Mouse (Mus musculus) frontal cortex, postnatal 14 days (tissue): Measurements from ENCODE around the gene Ccdc177.

Experiments used
- DNase-seq, 2 experiments: peaks; one replicate each; pipeline ENCODE4 v3.0.0; 2022; ENCODE audit warnings: low spot score in 2 of 2

Gene Ccdc177

DNA sequence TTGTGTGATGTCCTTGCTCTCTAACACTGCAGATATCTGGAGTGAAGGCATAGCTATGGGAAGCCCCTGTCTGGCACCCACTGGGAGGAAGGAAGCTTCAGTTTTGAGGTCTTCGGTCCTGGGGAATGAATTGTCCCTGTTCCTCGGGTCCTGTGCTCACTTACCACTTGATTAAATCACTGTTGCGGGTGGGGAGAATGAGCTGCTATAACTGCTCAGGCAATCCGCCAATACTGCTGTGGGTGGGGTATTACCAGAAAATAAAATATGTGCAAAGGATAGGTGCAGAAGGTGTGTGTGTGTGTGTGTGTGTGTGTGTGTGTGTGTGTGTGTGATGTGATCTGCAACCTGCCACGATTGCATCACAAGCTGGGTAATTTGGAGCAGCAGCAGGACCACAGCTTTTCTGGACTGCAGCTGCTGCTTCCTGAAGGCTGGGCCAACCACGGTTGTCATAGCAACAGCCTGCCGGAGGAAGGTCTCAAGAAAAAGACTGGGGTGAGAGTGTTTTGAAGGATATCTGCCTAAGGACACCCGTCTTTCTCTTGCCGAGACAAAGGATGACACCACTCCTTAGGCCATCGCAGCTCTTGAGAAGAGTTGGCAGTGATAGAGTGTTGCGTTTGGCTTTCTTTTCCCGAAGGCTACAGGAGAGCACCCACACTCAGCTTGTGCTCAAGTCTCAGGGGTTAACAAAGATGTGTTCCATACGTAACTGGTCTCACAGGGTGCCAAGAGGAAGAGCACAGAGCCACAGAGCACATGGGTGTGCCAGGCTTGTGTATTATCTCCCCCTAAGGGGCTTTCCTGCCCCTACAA is 23.8 kb downstream of the Ccdc177 start:
- peak; percentile 53 to 66 for DNase-seq

DNA sequence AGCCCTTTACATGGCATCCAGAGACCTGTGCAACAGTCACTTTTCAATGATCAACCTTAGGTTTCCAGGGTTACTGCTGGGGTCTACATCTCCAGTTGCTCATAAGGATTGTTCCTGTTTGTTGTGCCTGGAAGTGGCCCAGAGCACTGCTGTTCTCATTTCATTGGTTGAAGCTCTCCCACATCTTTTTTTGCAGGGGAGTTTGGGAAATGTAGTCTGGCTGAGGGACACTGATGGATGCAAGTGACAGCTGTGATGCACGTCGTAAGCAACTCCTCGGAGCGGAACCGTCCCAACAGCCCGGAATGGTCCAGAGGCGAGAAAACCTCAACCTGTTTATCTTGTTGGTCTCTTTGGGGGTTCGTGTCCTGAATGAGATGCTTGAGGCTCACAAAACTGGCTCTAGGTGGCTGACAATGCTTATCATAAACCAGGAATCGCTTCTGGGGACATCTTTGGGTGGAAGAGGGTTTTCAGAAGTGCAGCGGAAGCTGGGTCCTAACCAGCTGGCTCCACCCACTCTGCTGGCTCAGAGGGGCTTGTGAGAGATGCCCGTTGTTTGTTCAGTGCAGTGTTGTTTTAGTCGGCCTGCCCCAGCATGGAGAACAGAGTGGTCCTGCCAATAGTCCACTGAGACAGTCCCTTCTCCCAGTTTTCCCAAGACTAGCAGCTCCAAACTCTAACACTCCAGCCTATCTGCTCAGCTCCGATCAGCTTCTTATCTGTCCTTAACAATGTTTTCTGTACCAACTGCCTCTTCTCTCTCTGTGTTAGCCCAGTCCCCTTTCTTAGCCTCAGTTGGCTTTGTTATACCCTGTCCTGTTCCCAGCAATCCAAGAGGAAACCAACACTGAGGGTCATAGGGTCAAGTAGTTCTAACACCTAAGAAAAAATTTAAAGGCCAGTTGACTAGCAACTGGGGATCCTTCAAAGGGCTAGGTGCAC is 25.7 kb downstream of the Ccdc177 start:
- no peak for DNase-seq

DNA sequence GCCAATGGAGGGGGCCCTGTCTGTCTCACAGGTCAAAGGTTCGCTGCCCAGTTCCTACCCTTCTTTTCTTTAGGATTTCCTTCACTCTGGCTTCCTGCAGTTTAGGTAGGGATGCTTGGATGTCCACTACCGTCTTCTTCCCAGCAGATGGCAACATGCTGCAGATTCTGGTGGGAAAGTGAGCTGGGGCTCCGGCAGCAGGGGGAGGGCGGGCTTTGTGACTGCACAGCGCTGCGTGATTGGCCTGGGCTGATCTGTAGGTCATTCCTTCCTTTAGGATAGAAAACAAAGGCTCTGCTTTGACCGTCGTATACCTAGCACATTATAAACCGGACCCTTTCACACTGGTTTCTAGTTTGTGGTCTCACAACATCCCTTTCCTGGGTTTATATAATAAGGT is 29.9 kb downstream of the Ccdc177 start:
- DNase-seq = peak; percentile 55 to 63

DNA sequence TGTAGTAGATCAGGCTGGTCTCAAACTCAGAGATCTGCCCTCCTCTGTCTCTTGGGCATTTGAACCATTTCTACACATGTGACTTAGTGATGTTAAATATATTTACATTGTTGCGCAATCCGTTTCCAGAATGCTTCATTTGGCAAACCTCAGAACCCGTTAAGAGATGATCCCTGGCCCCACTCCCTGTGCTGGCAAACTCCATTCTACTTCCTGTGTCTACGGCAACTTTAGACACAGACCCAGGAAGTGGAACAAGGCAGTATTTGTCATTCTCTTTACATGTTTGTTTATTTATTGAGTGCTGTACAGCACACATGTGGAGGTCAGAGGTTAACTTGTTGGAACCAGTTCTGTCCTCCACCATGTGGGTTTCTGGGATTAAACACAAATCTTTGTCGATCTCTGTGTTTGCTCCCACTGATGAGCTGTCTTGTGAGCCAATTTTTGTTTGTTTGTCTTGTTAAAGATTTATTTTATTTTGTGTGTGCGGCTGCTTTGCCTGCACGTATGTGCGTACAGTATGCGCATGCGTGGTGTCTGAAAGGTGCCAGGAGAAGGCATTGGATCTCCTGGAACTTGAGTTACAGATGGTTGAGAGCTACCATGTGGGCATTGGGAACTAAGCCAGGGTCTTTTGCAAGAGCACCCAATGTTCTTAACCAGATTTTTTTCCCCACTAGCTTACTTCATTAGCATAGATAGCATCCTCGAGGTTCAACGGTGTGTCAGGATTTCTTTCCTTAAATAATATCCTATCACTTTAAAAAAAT is 30.5 kb downstream of the Ccdc177 start:
- no peak for DNase-seq

DNA sequence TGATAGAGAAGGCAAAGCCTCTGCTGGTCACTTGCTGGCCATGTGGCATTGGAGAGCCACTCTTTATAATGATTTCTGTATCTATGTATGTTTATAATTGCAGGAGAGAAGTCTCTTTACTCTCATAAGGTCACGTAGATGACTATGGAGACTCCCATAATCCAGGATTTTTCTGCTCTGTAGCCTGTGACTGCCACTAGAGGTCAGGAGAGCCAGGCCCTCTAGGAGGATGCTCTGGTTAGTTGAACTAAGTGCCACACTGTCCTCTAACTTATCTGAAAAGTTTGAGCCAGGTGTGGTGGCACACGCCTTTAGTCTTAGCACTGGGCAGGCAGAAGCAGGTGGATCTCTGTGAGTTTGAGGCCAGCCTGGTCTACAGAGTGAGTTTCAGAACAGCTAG is 31.7 kb downstream of the Ccdc177 start:
- DNase-seq = no peak

DNA sequence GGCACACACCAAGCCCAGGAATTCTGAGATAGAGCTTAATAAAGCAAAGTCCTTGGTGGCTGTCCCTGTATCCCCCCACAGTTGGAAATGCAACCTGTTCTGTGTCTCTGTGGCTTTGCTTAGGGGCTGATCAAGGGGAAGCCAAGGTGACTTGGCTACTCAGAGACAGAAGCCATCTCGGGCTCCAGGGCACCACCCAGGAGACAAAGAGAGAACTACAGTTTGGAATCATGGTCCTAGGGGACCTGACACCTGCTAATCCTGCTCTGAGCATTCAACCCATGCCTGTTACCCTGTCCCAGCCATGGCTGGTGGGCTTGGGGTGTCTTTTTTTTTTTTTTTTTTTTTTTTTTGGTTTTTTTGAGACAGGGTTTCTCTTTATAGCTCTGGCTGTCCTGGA is 32.3 kb downstream of the Ccdc177 start:
- DNase-seq = no peak

DNA sequence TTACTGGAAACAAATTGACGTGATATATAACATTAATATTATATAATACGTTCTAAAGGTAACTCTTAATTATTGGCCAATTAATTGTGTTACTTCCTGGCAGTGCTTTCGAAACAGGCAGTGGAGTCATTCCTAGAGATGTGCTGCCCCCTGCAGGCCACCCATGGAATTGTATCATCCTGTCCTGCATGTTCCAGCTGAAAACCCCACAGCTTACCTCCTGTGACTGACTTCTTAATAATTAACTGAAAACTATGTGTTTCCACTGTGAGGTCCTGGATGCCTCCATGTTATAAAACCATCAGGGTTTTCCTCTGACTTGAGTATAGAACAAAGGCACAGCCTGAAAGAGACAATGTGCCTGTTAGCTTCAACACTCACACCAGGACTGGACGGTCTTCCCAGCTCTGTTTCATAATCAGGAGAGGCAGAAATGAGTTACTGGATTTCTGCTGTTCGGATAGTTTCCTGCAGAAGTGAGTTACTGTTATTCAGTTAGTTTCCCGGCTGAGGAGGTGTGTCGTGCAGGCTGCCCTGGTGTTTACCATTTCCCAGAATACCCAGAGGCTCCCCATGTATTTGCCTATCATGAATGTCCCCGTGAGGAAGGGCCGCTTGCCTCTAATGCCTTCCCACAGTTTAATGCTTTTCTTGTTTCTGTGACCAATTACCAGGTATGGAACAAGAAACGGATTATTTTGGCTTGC is 35.5 kb downstream of the Ccdc177 start:
- peak in 1 of 2 experiments; percentile 84 for DNase-seq

DNA sequence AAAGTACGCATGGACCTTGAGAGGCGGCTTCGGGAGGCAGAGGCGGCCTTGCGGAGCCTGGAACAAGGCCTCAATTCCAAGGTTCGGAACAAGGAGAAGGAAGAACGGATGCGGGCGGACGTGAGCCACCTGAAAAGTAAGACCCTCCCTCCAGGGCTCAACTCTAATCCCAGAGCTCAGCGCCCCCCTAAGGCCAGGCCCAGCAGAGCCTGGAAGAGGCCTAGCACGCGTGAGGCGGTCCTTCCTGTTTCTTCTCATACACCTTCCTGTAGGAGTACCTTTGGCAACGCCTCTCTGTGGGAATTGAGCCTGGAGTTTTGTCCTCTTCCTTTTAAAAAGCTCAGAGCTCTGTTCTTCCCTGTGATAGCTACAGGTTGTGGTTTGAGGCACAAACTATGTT is 39.0 kb downstream of the Ccdc177 start:
- no peak for DNase-seq

DNA sequence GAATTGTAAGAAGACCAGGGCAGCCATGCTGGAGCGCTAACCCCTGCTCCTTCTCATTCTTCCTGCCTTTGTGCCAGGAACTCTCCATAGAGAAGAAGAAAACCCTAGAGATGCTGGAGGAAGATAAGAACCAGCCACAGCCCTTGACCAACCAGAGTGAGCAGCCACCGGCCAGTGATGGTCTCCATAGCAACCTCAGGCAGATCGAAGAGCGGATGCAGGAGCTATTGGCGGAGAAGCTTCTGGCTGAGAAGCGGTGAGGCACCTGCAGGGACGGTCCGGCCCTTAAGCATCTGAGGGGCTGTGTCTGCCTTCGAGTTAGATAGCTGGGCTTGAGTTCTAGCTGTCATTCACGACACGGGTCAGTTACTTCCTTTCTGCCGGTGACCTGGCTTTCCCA is 40.0 kb downstream of the Ccdc177 start:
- no peak for DNase-seq

DNA sequence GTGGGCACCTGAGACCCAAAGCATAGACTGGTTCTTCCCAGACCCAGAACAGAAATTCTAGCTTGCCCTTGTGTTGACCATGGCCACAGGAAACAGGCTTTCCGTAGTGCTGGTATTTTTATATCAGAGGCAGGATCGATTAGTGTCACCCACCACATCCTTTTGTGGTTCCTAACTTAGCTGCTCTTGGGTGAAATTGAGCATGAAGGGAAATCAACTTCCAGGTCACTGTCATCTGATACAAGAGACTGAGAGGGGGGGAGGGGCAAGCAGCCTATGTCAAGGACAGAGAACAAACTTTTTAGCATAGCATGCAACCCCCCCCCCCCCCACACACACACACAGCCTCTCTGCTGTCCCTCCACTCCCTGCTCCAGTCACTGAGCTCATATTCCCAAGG is 41.3 kb downstream of the Ccdc177 start:
- DNase-seq = no peak

DNA sequence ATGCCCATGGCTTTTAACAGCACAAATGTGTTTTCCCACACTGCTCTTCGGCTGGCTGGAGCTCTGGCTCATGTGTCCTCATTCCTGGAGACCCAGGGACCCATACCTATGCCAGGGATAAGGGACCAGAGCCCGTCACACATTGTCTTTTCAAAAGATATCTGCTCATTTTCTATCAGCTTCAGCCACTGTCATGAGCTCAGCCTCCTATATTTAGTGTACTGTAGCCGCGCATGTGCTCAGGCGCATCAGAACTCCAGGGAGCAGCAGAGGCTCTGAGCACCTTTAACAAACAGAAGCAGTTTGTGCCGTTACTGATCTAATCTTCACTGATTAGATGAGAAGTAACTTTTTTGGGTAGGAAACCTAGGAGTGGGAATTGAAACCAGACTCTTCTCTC is 44.6 kb downstream of the Ccdc177 start:
- DNase-seq = no peak

DNA sequence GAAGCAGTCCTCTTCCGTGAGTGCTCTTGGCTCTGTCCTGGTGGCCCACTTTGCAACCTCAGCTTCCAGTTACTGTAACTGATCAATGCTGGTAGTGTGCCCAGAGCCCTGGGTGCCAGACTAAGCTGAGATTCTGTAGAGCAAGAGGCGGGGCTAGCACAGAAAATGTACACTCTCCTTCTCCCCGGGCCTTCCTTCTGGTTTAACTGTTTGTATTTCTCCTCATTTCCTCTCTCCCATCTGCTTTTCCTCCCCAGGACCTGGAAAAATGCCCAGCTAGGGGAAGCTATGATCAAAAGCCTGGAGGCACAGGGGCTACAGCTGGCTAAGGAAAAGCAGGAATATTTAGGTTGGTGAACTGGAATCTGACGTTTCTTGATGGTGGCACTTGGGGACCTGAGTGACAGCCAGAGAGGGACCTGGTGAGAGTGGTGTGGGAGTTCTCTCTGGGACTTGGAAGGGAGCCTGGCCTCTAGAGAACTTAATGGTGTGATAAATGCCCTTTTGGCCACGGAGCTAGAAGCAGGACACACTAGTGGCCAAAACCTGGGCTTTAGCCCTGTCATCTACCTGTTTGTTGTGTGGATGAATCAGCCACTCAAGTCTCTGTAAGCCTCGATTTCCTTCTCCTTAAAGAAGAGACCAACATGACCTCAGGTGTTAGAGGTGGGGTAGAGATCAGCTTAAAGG is 53.4 kb downstream of the Ccdc177 start:
- no peak for DNase-seq

DNA sequence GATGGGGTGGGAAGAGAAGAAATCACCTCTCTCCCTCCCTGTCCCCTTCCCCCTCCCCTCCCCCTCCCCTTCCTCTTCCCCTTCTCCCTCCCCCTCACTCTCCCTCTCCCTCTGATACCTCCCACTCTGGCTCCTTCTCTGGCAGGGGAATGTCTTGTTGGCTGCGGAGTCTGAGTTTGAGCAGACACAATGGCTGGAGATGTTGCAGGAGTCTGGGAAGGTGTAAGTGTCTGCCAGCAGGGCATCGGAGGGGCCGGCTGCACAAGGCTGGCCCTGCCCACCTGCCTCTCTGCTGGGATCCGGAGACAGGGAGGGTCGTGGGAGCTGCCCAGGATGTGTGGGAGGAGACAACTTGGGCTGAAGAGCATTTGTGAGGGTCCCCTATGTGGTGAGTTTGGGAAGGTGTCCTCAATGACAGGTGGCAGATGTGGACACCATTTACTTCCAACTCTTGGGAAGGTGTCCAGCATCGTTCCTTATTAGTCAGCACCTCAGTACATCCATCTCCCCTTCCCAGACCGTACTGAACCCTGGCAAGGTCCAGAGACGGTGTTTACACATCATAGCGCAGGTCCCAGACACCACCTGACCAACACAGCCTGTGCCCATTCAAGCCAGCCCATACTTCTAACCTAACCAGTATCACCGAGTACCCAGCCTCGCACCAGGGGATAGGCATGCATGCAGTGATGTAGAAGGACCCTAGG is 54.1 kb downstream of the Ccdc177 start:
- DNase-seq = no peak
